In genomic region chr17:80148995-80149388, GRCm38 (mm10) we compare ENCODE assay signal across 27 mouse cellular contexts. TPM values are rescaled to one million over a fixed set of nuclear protein-coding genes. Genes with fewer than 3 reads are reported as not detected.
DNase-seq lines count a peak whose midpoint lies in the region; ATAC-seq and TF ChIP-seq lines count a peak whose summit lies in the region.
"Had no signal": no experiment of that assay in that cellular context is flagged by ENCODE, and none has a peak within 500 bp of the region (broad histone marks: within the 10 kb centered on the region; RNA-seq: fewer than 3 reads in every experiment).

No protein-coding gene starts in this region.

- peak; percentile 30; the same call in 1 of the 2 replicates for ATAC-seq in hindbrain, embryonic 15.5 days (ENCODE audit: low FRiP score, low read depth)
- no peak for ATAC-seq in hindbrain, postnatal 0 days
- no peak for ATAC-seq in lung, embryonic 14.5 days (ENCODE audit: insufficient read depth)
- ATAC-seq: forebrain, embryonic 13.5 days; Patski had no signal

- no peaks in the 10 kb centered on the region for H3K27me3 ChIP-seq in hindbrain, embryonic 15.5 days
- H3K27me3 ChIP-seq in hindbrain, postnatal 0 days (ENCODE audit: insufficient read depth, low read length) = no peaks in the 10 kb centered on the region
- no peaks in the 10 kb centered on the region for H3K27me3 ChIP-seq in lung, embryonic 14.5 days (ENCODE audit: insufficient read depth, low read length)
- H3K27me3 ChIP-seq: forebrain, embryonic 13.5 days; neural tube, embryonic 13.5 days; Patski had no signal

- H3K4me2 ChIP-seq in hindbrain, embryonic 15.5 days = no peak overlapping the region
- H3K4me2 ChIP-seq in hindbrain, postnatal 0 days (ENCODE audit: low read depth, low read length) = no peak overlapping the region
- H3K4me2 ChIP-seq in lung, embryonic 14.5 days = no peak overlapping the region
- H3K4me2 ChIP-seq: liver, embryonic 13.5 days had no signal

- peaks cover 9% of the 10 kb centered on the region; the same call in 1 of the 2 replicates for H3K4me1 ChIP-seq in hindbrain, embryonic 15.5 days (replicated peaks)
- 0 out of 2 replicates have a peak, but pooled peaks cover 3% of the 10 kb centered on the region for H3K4me1 ChIP-seq in hindbrain, postnatal 0 days (ENCODE audit: insufficient read depth, low read length)
- H3K4me1 ChIP-seq in lung, embryonic 14.5 days (ENCODE audit: insufficient read depth) = peaks cover 13% of the 10 kb centered on the region
- H3K4me1 ChIP-seq in lung, adult 2 months (ENCODE audit: control insufficient read depth, insufficient read depth, low read length) = peaks cover 6% of the 10 kb centered on the region

- TF ChIP-seq CTCF in hindbrain, postnatal 0 days (IDR thresholded peaks at IDR 0.05; ENCODE audit: low read depth) = no peak
- TF ChIP-seq CTCF in lung, embryonic 14.5 days (IDR thresholded peaks at IDR 0.05; ENCODE audit: low read depth) = no peak
- no peak for TF ChIP-seq CTCF in lung, adult 2 months (IDR thresholded peaks at IDR 0.05; ENCODE audit: insufficient read depth, low read length)

- H3K4me3 ChIP-seq in hindbrain, embryonic 15.5 days = no peak overlapping the region
- no peak overlapping the region for H3K4me3 ChIP-seq in hindbrain, postnatal 0 days (ENCODE audit: low read length)
- no peak overlapping the region for H3K4me3 ChIP-seq in lung, embryonic 14.5 days (ENCODE audit: low read depth, low read length)
- H3K4me3 ChIP-seq in lung, adult 2 months (replicated peaks; ENCODE audit: extremely low read depth, low read depth, low read length) = no peak overlapping the region
- H3K4me3 ChIP-seq: forebrain, embryonic 13.5 days; liver, embryonic 13.5 days; midbrain, embryonic 10.5 days; neural tube, embryonic 13.5 days had no signal

- no peak overlapping the region for H3K27ac ChIP-seq in hindbrain, embryonic 15.5 days (replicated peaks)
- H3K27ac ChIP-seq in hindbrain, postnatal 0 days = no peak overlapping the region
- H3K27ac ChIP-seq in lung, embryonic 14.5 days (ENCODE audit: low read depth) = 0 out of 2 replicates have a peak overlapping the region, but pooled peaks have one; percentile 61
- H3K27ac ChIP-seq: forebrain, embryonic 13.5 days; hindbrain, embryonic 14.5 days; liver, embryonic 13.5 days; neural tube, embryonic 13.5 days had no signal

- no peak overlapping the region for H3K9ac ChIP-seq in hindbrain, embryonic 15.5 days
- no peak overlapping the region for H3K9ac ChIP-seq in hindbrain, postnatal 0 days (replicated peaks; ENCODE audit: low read length)
- no peak overlapping the region for H3K9ac ChIP-seq in lung, embryonic 14.5 days
- H3K9ac ChIP-seq: forebrain, embryonic 13.5 days; hindbrain, embryonic 14.5 days; liver, embryonic 13.5 days; neural tube, embryonic 13.5 days had no signal

- 84% methylated on average over 6 of the region's 6 CpGs for WGBS in hindbrain, embryonic 15.5 days
- 78% methylated on average over 6 of the region's 6 CpGs for WGBS in hindbrain, postnatal 0 days
- WGBS in lung, embryonic 14.5 days = 80% methylated on average over 6 of the region's 6 CpGs
- WGBS in lung, adult 2 months = 88% methylated on average over 6 of the region's 6 CpGs

- no peaks in the 10 kb centered on the region for H3K36me3 ChIP-seq in hindbrain, embryonic 15.5 days
- no peaks in the 10 kb centered on the region for H3K36me3 ChIP-seq in hindbrain, postnatal 0 days (ENCODE audit: insufficient read depth, low read length)
- H3K36me3 ChIP-seq in lung, embryonic 14.5 days (ENCODE audit: insufficient read depth) = no peaks in the 10 kb centered on the region
- H3K36me3 ChIP-seq: G1E; liver, embryonic 13.5 days; midbrain, embryonic 10.5 days; neural tube, embryonic 13.5 days had no signal

- H3K9me3 ChIP-seq in hindbrain, embryonic 15.5 days = no peaks in the 10 kb centered on the region
- no peaks in the 10 kb centered on the region for H3K9me3 ChIP-seq in hindbrain, postnatal 0 days (ENCODE audit: low read length)
- no peaks in the 10 kb centered on the region for H3K9me3 ChIP-seq in lung, embryonic 14.5 days (ENCODE audit: low read depth, low read length)
- H3K9me3 ChIP-seq: forebrain, embryonic 13.5 days; G1E; liver, embryonic 13.5 days; midbrain, embryonic 10.5 days; neural tube, embryonic 13.5 days had no signal

- DNase-seq in hindbrain, postnatal 0 days (ENCODE audit: low spot score) = no peak
- DNase-seq in lung, embryonic 14.5 days = no peak
- no peak for DNase-seq in lung, adult 2 months
- peak; percentile 42 for DNase-seq in MN1 (ENCODE audit: low spot score)
- DNase-seq in ovary, postnatal 36 days (ENCODE audit: low spot score) = no peak
- DNase-seq: adrenal gland, postnatal 14 days; cerebellum, adult 11 months; cerebellum, adult 9-10 months; cerebellum, postnatal 36 days; gastrocnemius, postnatal 14 days; heart, adult 2 months; kidney, adult 18-20 months; kidney, postnatal 25 days; layer of hippocampus, postnatal 36 days; left cerebral cortex, postnatal 4 days; liver, embryonic 13.5 days; lung, adult 18-20 months; lung, postnatal 14 days had no signal

- no peak for TF ChIP-seq POLR2A in lung, adult 2 months (IDR thresholded peaks at IDR 0.05; ENCODE audit: borderline replicate concordance, extremely low read depth, low read depth, low read length)

RNA-seq across cellular contexts. Expression of gene Galm, which starts 21.7 kb away (rescaled TPM):
- polyA plus RNA-seq in hindbrain, embryonic 15.5 days (2015; fragmentation: Nextera tagmentation; extraction: Ambion mirVana) = 2.1 and 2.2 TPM in 2 replicates
- 1.9 and 2.6 TPM in 2 replicates for total RNA-seq in hindbrain, postnatal 0 days (2014; rRNA removed)
- polyA plus RNA-seq in hindbrain, postnatal 0 days (2015; fragmentation: Nextera tagmentation; extraction: Ambion mirVana) = 2.4 and 2.8 TPM in 2 replicates
- polyA plus RNA-seq in lung, embryonic 14.5 days (2014; fragmentation: Nextera tagmentation; extraction: Ambion mirVana) = 15.8 and 19.2 TPM in 2 replicates
- 3.8 and 7.6 TPM in 2 replicates for polyA plus RNA-seq in lung, adult 2 months (2012; rRNA removed)
- total RNA-seq: G1E had no signal
- polyA plus RNA-seq: G1E had no signal

RNA-seq across cellular contexts. Expression of gene Srsf7, which starts 58.1 kb away (rescaled TPM):
- 372 and 395 TPM in 2 replicates for polyA plus RNA-seq in hindbrain, embryonic 15.5 days (2015; fragmentation: Nextera tagmentation; extraction: Ambion mirVana)
- total RNA-seq in hindbrain, postnatal 0 days (2014; rRNA removed) = 111 and 129 TPM in 2 replicates
- polyA plus RNA-seq in hindbrain, postnatal 0 days (2015; fragmentation: Nextera tagmentation; extraction: Ambion mirVana) = 227 and 240 TPM in 2 replicates
- polyA plus RNA-seq in lung, embryonic 14.5 days (2014; fragmentation: Nextera tagmentation; extraction: Ambion mirVana) = 732 and 736 TPM in 2 replicates
- polyA plus RNA-seq in lung, adult 2 months (2012; rRNA removed) = 31.5 and 46.7 TPM in 2 replicates

RNA-seq across cellular contexts. Expression of gene Ttc39d, which starts 58.3 kb away (rescaled TPM):
- 0.08 and 0.29 TPM in 2 replicates for polyA plus RNA-seq in hindbrain, embryonic 15.5 days (2015; fragmentation: Nextera tagmentation; extraction: Ambion mirVana)
- total RNA-seq in hindbrain, postnatal 0 days (2014; rRNA removed) = not detected in 2 replicates
- 0.09 TPM in 1 of 2 replicates, not detected in the other for polyA plus RNA-seq in hindbrain, postnatal 0 days (2015; fragmentation: Nextera tagmentation; extraction: Ambion mirVana)
- polyA plus RNA-seq in lung, embryonic 14.5 days (2014; fragmentation: Nextera tagmentation; extraction: Ambion mirVana) = 0.07 TPM in 1 of 2 replicates, not detected in the other
- 0.06 TPM in 1 of 2 replicates, not detected in the other for polyA plus RNA-seq in lung, adult 2 months (2012; rRNA removed)
- total RNA-seq: adrenal gland, postnatal 14 days; hematopoietic stem cell, adult 5-6 weeks had no signal
- polyA plus RNA-seq: G1E; intestine, embryonic 14.5 days; liver, embryonic 13.5 days; neural tube, embryonic 13.5 days had no signal
